Mouse (Mus musculus): ENCODE results near the gene Lrrc29. TPM values are rescaled to one million over a fixed set of nuclear protein-coding genes. Genes with fewer than 3 reads are reported as not detected.

The Lrrc29 gene
- 1 to 10 TPM; 4.3 to 4.4 TPM for total RNA-seq (2021)
- polyA plus RNA-seq (2012; rRNA removed), result 8.8 and 11.1 TPM in 2 replicates
- long read RNA-seq, partial matches to known transcripts, result 1 of 12 reads
- long read RNA-seq, other reads (novel, unspliced or antisense), result 8 of 12 reads

- peak; percentile 97 for DNase-seq
Observed at GRCm38 (mm10) chr8:105326141-105326672, at the start of gene Lrrc29, which contains the start of gene Tmem208. Lrrc29 (minus strand) TSS chr8:105326278. Tmem208 (plus strand) TSS chr8:105326354.

GRCm38 (mm10) chr8:105374513-105374966, 48.5 kb upstream of the Lrrc29 start:
- no peak for DNase-seq

GRCm38 (mm10) chr8:105373032-105373431, 47.0 kb upstream of the Lrrc29 start, which contains the start of gene Plekhg4:
Plekhg4 (plus strand) TSS chr8:105373274.
- peak; percentile 80 for DNase-seq

- DNase-seq, result peak; percentile 65
Observed at GRCm38 (mm10) chr8:105372473-105372872, 46.4 kb upstream of the Lrrc29 start.

GRCm38 (mm10) chr8:105367107-105367506, 41.0 kb upstream of the Lrrc29 start:
- DNase-seq, result no peak

GRCm38 (mm10) chr8:105361751-105362702, 35.9 kb upstream of the Lrrc29 start:
- DNase-seq, result no peak

- DNase-seq, result no peak
Observed at GRCm38 (mm10) chr8:105359646-105360045, 33.6 kb upstream of the Lrrc29 start.

GRCm38 (mm10) chr8:105359208-105359607, 33.1 kb upstream of the Lrrc29 start:
- DNase-seq, result no peak

GRCm38 (mm10) chr8:105356681-105357080, 30.6 kb upstream of the Lrrc29 start:
- no peak for DNase-seq

GRCm38 (mm10) chr8:105355179-105356024, 29.3 kb upstream of the Lrrc29 start:
- DNase-seq, result peak; percentile 32

- DNase-seq, result no peak
Observed at GRCm38 (mm10) chr8:105354549-105354948, 28.5 kb upstream of the Lrrc29 start.

GRCm38 (mm10) chr8:105353583-105354135, 27.6 kb upstream of the Lrrc29 start:
- no peak for DNase-seq

GRCm38 (mm10) chr8:105350186-105350585, 24.1 kb upstream of the Lrrc29 start:
- DNase-seq, result no peak

- peak; percentile 45 for DNase-seq
Observed at GRCm38 (mm10) chr8:105349096-105349771, 23.2 kb upstream of the Lrrc29 start.

- peak; percentile 66 for DNase-seq
Observed at GRCm38 (mm10) chr8:105348450-105349095, 22.5 kb upstream of the Lrrc29 start, which contains the start of gene Slc9a5. Slc9a5 (plus strand) TSS chr8:105348843.

GRCm38 (mm10) chr8:105347428-105348221, 21.5 kb upstream of the Lrrc29 start, which contains the start of gene Fhod1:
Fhod1 (minus strand) TSS chr8:105347953.
- DNase-seq, result peak; percentile 98

- peak; percentile 70 for DNase-seq
Observed at GRCm38 (mm10) chr8:105346611-105347427, 20.7 kb upstream of the Lrrc29 start.
